Mouse (Mus musculus): ENCODE data around the gene Dgkg. TPM values are rescaled to one million over a fixed set of nuclear protein-coding genes. Genes with fewer than 3 reads are reported as not detected.

The Dgkg gene
- total RNA-seq, 2 experiments from 2014 or later = 199 to 231 TPM

DNA sequence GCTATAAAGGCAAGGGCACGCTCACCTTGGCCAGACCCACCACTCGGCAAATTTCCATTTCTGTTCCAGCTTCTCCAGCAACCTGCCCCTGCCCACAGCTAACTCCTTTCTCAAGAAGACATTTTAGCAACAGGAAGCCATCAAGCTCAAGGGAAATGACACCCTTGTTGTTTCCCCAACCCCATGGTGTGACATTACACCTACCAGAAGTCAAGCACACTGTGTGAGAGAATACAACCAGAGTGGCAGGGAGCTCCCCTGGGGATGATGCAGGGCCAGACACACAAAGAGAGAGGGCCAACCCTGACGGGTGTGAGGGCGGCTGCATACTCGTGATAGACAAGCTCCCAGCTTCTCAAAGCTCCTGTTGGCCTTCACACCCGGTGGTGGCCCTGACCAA lies 49.0 kb downstream of the Dgkg start:
- no peak overlapping the region for H3K4me3 ChIP-seq
- H3K27ac ChIP-seq = no peak overlapping the region
- DNase-seq (ENCODE audit: low spot score in 2 of 2) = no peak
- TF ChIP-seq CTCF (conservative IDR thresholded peaks at IDR 0.05) = no peak

- DNase-seq (ENCODE audit: low spot score in 2 of 2) = no peak
- Histone ChIP-seq H3K27ac (no peak overlapping the region), H3K4me3 (no peak overlapping the region)
- no peak for TF ChIP-seq CTCF (conservative IDR thresholded peaks at IDR 0.05)
Observed at GRCm38 (mm10) chr16:22606989-22607388, 50.0 kb downstream of the Dgkg start.

DNA sequence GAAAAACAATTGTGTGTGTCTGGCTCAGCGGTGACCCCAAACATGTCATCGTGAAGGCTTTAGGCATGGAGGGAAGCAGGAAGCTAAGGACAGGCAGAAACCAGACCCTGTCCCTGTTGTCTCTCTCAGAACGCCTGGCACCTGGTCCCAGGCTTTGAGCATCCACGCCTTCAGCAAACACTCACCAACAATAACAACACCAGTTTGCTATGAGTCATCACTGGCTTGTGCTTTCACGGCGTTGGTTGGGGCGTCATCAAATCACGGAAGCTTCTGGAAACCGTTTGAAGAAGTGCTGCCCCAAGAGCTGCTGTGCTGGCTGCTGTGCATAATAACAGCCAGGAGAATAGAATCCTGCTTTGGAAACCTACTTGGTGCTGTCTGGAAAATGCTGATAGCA lies 54.6 kb downstream of the Dgkg start:
- TF ChIP-seq CTCF (conservative IDR thresholded peaks at IDR 0.05) = no peak
- Histone ChIP-seq H3K4me3 (no peak overlapping the region), H3K27ac (peak overlapping the region; percentile 61)
- DNase-seq (ENCODE audit: low spot score in 2 of 2) = peak in 1 of 2 experiments; percentile 33

GRCm38 (mm10) chr16:22601756-22602155 lies 55.3 kb downstream of the Dgkg start:
- Histone ChIP-seq H3K4me3 (no peak overlapping the region), H3K27ac (peak overlapping the region; percentile 61)
- TF ChIP-seq CTCF (conservative IDR thresholded peaks at IDR 0.05) = no peak
- DNase-seq (ENCODE audit: low spot score in 2 of 2) = no peak

- peak overlapping the region; percentile 39 for H3K27ac ChIP-seq
- no peak for DNase-seq (ENCODE audit: low spot score in 2 of 2)
- no peak for TF ChIP-seq CTCF (conservative IDR thresholded peaks at IDR 0.05)
- H3K4me3 ChIP-seq = no peak overlapping the region
Observed at GRCm38 (mm10) chr16:22600108-22600699, 56.8 kb downstream of the Dgkg start.

GRCm38 (mm10) chr16:22598741-22599140 lies 58.3 kb downstream of the Dgkg start:
- no peak for DNase-seq (ENCODE audit: low spot score in 2 of 2)
- TF ChIP-seq CTCF (conservative IDR thresholded peaks at IDR 0.05) = no peak
- Histone ChIP-seq H3K27ac (peak overlapping the region; percentile 64), H3K4me3 (no peak overlapping the region)

DNA sequence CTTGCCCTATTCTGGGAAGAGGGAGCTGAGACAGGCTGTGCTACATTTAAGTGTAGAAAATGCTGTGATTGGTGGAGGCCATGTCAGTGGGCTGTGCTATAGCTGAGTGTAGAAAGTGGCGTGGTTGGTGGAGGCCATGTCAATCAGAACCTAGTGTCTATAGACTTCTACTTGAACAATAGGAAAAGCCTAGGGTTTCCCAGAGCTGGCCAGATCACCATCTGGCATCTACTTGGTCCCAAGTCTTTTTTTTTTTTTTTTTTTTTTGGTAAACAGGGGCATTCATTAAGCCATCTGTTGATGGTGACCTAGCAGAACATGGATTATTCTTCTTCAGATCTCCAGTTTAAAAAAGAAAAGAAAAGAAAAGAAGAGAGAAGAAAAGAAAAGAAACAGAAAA lies 60.6 kb downstream of the Dgkg start:
- Histone ChIP-seq H3K4me3 (no peak overlapping the region), H3K27ac (no peak overlapping the region)
- no peak for TF ChIP-seq CTCF (conservative IDR thresholded peaks at IDR 0.05)
- DNase-seq (ENCODE audit: low spot score in 2 of 2) = no peak

GRCm38 (mm10) chr16:22593907-22594306 lies 63.1 kb downstream of the Dgkg start:
- DNase-seq (ENCODE audit: low spot score in 2 of 2) = no peak
- TF ChIP-seq CTCF (conservative IDR thresholded peaks at IDR 0.05) = peak; percentile 69
- H3K4me3 ChIP-seq = no peak overlapping the region
- 0 out of 2 replicates have a peak overlapping the region, but pooled peaks have one; percentile 9 for H3K27ac ChIP-seq

DNA sequence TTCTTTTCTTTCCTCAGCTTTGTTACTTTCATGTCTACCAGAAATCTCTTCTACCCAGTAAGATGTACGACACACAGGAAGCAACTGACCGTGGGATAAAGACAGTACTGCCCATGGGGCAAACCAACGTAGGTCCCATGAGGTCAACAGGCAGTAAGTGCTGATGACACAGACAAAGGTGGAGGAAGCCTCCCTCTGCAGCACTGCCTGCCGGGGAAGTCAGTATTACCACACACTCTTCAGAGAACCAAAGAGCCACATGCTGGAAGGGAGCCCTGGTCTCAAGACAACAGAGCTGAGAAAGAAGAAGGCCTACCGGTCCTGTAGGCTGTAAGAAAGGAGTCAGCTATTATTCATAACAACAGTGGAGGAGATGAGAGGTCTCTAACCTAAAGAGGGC lies 67.4 kb downstream of the Dgkg start:
- no peak for TF ChIP-seq CTCF (conservative IDR thresholded peaks at IDR 0.05)
- Histone ChIP-seq H3K4me3 (no peak overlapping the region), H3K27ac (no peak overlapping the region)
- DNase-seq (ENCODE audit: low spot score in 2 of 2) = no peak

DNA sequence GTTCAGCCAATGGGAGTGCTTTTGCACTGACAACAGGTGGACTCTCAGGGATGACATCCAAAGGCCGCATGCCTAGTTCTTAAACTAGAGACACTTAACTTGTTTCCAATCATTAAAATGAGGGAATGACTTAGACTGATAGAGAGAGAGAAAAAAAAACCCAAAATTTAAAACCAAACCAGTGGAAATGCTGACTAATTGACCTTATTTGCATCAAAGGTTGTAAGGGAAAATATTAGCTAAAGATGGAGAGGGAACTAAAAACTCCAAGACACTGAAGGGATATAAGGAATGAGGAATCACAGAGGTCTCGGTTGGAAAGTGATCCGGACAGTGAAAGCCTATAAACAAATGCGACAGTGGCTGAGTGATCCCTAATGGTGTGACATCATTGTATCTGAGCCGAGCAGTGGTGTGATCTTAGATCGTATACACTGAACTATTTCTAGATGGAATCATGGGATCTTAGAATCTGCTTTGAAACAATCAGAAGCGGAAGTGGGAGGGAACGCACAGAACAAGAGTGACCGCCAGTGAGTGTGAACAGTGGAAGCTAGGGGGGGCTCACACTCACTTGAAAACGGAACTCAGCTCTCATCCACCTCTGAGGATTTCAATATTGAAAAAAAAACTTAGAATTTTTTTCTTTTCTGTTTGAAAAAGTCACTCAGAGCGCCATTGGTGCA lies 70.7 kb downstream of the Dgkg start:
- peak overlapping the region; percentile 25; the same call in 1 of the 2 replicates for H3K27ac ChIP-seq
- DNase-seq (ENCODE audit: low spot score in 2 of 2) = no peak
- H3K4me3 ChIP-seq = no peak overlapping the region
- peak; percentile 39 for TF ChIP-seq CTCF (conservative IDR thresholded peaks at IDR 0.05)

DNA sequence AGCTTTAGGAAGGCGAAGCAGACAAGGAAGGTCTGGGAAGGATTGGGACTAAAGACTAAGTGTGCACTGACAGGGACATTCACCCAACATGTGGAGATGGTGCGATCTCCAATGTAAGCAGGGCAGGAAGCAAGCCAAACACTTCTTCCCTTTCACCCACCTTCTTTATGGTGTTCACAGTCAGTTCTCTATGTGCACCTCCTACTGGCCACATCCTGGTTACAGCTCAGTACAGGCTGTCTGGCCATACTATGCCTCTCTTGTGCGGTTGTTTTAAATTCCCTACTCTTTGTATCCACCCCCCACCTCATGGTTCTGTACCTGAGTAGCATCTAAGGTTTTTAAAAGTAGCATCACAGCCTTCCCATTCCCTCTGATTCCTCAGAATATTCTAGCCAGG lies 71.5 kb downstream of the Dgkg start:
- peak overlapping the region; percentile 25; the same call in 1 of the 2 replicates for H3K27ac ChIP-seq
- TF ChIP-seq CTCF (conservative IDR thresholded peaks at IDR 0.05) = 0 out of 2 replicates have a peak, but pooled peaks have one; percentile 19
- no peak overlapping the region for H3K4me3 ChIP-seq
- no peak for DNase-seq (ENCODE audit: low spot score in 2 of 2)

DNA sequence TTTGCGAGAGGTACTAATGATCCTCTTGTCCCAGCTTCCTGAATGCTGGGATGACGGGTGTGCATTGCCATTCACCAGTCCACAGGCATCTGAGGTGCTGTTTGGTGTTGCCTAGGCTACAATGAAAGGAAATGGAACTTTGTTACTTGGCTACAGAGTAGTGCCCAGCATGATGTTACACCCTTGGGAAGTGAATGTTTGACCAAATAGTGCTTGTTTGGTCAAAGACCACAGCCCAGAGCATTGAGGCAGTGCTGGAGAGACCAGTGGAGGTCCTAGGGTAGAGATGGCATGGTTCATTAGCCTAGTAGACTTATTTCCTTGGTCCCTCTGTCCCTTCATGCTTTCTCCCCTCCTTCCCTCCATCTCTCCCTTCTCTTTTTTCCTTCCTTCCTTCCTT lies 73.6 kb downstream of the Dgkg start:
- H3K4me3 ChIP-seq = no peak overlapping the region
- no peak for DNase-seq (ENCODE audit: low spot score in 2 of 2)
- H3K27ac ChIP-seq = 0 out of 2 replicates have a peak overlapping the region, but pooled peaks have one; percentile 43
- TF ChIP-seq CTCF (conservative IDR thresholded peaks at IDR 0.05) = no peak

DNA sequence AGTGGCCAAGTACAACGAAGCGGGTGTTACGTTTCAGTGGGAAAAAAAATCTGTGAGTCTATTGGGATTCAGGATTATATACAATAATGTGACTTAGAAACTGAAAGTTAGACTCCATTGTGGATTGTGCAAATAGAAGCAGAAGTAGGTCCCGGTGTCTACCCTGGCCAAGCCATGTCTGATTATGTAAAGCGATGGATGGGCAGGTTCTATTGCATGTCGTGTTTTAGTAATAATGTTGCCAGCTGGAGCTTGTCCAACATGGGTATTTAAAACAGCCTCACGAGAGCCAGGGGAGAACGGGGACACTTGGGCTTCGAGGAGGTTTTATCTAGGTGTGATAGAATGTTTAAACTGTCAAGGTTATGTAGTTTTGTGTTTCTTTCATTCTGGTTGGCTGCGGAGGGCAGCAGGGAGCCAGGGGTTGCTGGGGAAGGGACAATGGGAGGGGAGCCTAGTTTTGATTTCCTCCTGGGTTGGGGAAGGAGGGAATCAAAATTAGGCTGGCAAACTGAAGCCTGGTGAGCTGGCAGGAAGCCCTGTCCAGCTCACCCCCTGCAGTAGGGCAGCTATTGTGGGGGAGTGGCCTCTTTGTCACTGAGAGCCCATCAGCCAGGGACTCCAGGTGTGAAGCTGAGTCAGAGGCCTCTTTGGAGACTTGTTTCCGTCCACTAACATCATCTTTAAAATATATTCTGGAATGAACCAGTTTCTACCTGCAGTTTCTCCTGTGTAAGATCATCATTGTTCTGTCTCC lies 74.7 kb downstream of the Dgkg start:
- no peak for DNase-seq (ENCODE audit: low spot score in 2 of 2)
- TF ChIP-seq CTCF (conservative IDR thresholded peaks at IDR 0.05) = no peak
- Histone ChIP-seq H3K4me3 (no peak overlapping the region), H3K27ac (peak overlapping the region; percentile 43)
